Comparison of ENCODE assay signal across 25 mouse cellular contexts in genomic region chr1:78433472-78433871, GRCm38 (mm10).
"Had no signal": no experiment of that assay in that cellular context is flagged by ENCODE, and none has a peak within 500 bp of the region (broad histone marks: within the 10 kb centered on the region; RNA-seq: fewer than 3 reads in every experiment).

No protein-coding gene starts in this region.

- H3K9ac ChIP-seq: embryonic facial prominence, embryonic 12.5 days; embryonic facial prominence, embryonic 13.5 days; embryonic facial prominence, embryonic 15.5 days; forebrain, embryonic 12.5 days; forebrain, embryonic 13.5 days; forebrain, embryonic 15.5 days; forebrain, postnatal 0 days had no signal

- H3K4me2 ChIP-seq: embryonic facial prominence, embryonic 12.5 days; embryonic facial prominence, embryonic 13.5 days; embryonic facial prominence, embryonic 15.5 days; forebrain, embryonic 12.5 days; forebrain, embryonic 13.5 days; forebrain, embryonic 15.5 days had no signal

- DNase-seq: cerebellum, adult 8-10 months; cerebellum, adult 9-10 months; cerebellum, adult 9-11 months; cerebellum, postnatal 10 days; cerebellum, postnatal 14 days; cerebellum, postnatal 25 days; cerebellum, postnatal 36 days; embryo, embryonic 11 days; forebrain, postnatal 0 days; gastrocnemius, adult 2 months; gastrocnemius, postnatal 10 days; gastrocnemius, postnatal 14 days; gastrocnemius, postnatal 25 days; gastrocnemius, postnatal 36 days; heart, adult 2 months had no signal

- H3K4me1 ChIP-seq: embryonic facial prominence, embryonic 12.5 days had no signal

- H3K27ac ChIP-seq: embryonic facial prominence, embryonic 10.5 days; embryonic facial prominence, embryonic 12.5 days; embryonic facial prominence, embryonic 13.5 days; embryonic facial prominence, embryonic 15.5 days; forebrain, embryonic 10.5 days; forebrain, embryonic 12.5 days; forebrain, embryonic 13.5 days; forebrain, embryonic 15.5 days; gastrocnemius, adult 2 months; heart, adult 2 months; heart, embryonic 10.5 days had no signal

- H3K9me3 ChIP-seq: embryonic facial prominence, embryonic 10.5 days; embryonic facial prominence, embryonic 12.5 days; embryonic facial prominence, embryonic 13.5 days; embryonic facial prominence, embryonic 15.5 days; forebrain, embryonic 10.5 days; forebrain, embryonic 12.5 days; forebrain, embryonic 13.5 days; forebrain, embryonic 15.5 days; heart, embryonic 10.5 days had no signal

- H3K36me3 ChIP-seq: embryonic facial prominence, embryonic 15.5 days had no signal

- H3K27me3 ChIP-seq: embryonic facial prominence, embryonic 12.5 days; embryonic facial prominence, embryonic 13.5 days; embryonic facial prominence, embryonic 15.5 days had no signal

- H3K4me3 ChIP-seq: embryonic facial prominence, embryonic 10.5 days; embryonic facial prominence, embryonic 12.5 days; embryonic facial prominence, embryonic 13.5 days; embryonic facial prominence, embryonic 15.5 days; erythroblast, embryonic 14.5 days; forebrain, embryonic 10.5 days; forebrain, embryonic 12.5 days; forebrain, embryonic 13.5 days; forebrain, embryonic 15.5 days; gastrocnemius, adult 2 months; heart, adult 2 months; heart, embryonic 10.5 days had no signal
